Mouse (Mus musculus) heart, embryonic 14.5 days (tissue): ENCODE results near the gene Col4a3bp. TPM values are rescaled to one million over a fixed set of nuclear protein-coding genes. Genes with fewer than 3 reads are reported as not detected.

Experiments used
- polyA plus RNA-seq: library from polyadenylated mRNA; unstranded; fragments of >200 nt; fragmentation: Nextera tagmentation; extraction: Ambion mirVana; gene quantifications from 2 replicates; pipeline ENCODE4 v1.2.1, GENCODE M21; 2014

The Col4a3bp gene
- polyA plus RNA-seq, 1 experiment from 2014 or later = 11.9 TPM

Other genes starting within 250 kb of the Col4a3bp start
- 10.8 and 11.3 TPM in 2 replicates for gene Poc5, start 154.3 kb upstream of the Col4a3bp start, polyA plus RNA-seq
- gene Ankdd1b, start 71.4 kb upstream of the Col4a3bp start, polyA plus RNA-seq = 1.1 TPM in 2 replicates
- not detected in 2 replicates for gene Gm17622, start 51.9 kb upstream of the Col4a3bp start, polyA plus RNA-seq
- 7.2 and 7.6 TPM in 2 replicates for gene Polk, start within 50 bp of the Col4a3bp start, polyA plus RNA-seq
- 32.2 and 38.2 TPM in 2 replicates for gene Hmgcr, start 128.3 kb downstream of the Col4a3bp start, polyA plus RNA-seq
- gene Ankrd31, start 205.7 kb downstream of the Col4a3bp start, polyA plus RNA-seq = not detected in 2 replicates